Mouse (Mus musculus) midbrain, embryonic 11.5 days (tissue): ENCODE measurements around the gene Chek2. TPM values are rescaled to one million over a fixed set of nuclear protein-coding genes. Genes with fewer than 3 reads are reported as not detected.

Experiments used
- ATAC-seq: fragments of 200-750 bp; cut with Nextera tagmentation; 2 replicates; pipeline ENCODE4 v1.8.0; 2017; ENCODE audit warnings: moderate TSS enrichment, moderate library complexity; ENCODE audit not compliant: low FRiP score
- DNase-seq: peaks from one replicate; pipeline ENCODE4 v3.0.0; 2015; ENCODE audit warnings: low spot score; ENCODE audit errors: missing footprints
- H3K27ac ChIP-seq: fragments of 300-500 bp; sonication (generic); 2 replicates; pipeline ENCODE4 v1.5.1; 2014; ENCODE audit warnings: low read depth, low read length
- H3K27me3 ChIP-seq: fragments of 300-500 bp; sonication (generic); 2 replicates; pipeline ENCODE4 v1.6.1; 2014; ENCODE audit warnings: mild to moderate bottlenecking, low read length, moderate library complexity, mixed read lengths; ENCODE audit not compliant: control insufficient read depth, insufficient read depth
- H3K36me3 ChIP-seq: fragments of 300-500 bp; sonication (generic); 2 replicates; pipeline ENCODE4 v1.6.1; 2014; ENCODE audit warnings: mild to moderate bottlenecking, low read length, moderate library complexity, mixed read lengths; ENCODE audit not compliant: control insufficient read depth, insufficient read depth
- H3K4me1 ChIP-seq: fragments of 300-500 bp; sonication (generic); 2 replicates; pipeline ENCODE4 v1.6.1; 2014; ENCODE audit warnings: low read length; ENCODE audit not compliant: control insufficient read depth, insufficient read depth
- H3K4me2 ChIP-seq: fragments of 300-500 bp; sonication (generic); 2 replicates; pipeline ENCODE4 v1.6.1; 2014; ENCODE audit warnings: mild to moderate bottlenecking, moderate library complexity
- H3K4me3 ChIP-seq: fragments of 300-500 bp; sonication (generic); 2 replicates; pipeline ENCODE4 v1.5.1; 2014; ENCODE audit warnings: low read depth, low read length
- H3K9ac ChIP-seq: fragments of 300-500 bp; sonication (generic); 2 replicates; pipeline ENCODE4 v1.6.1; 2014; ENCODE audit warnings: low read length
- H3K9me3 ChIP-seq: fragments of 300-500 bp; sonication (generic); 2 replicates; pipeline ENCODE4 v1.6.1; 2016; ENCODE audit warnings: low read length; ENCODE audit not compliant: control insufficient read depth
- WGBS: fragments of 180-500 bp; shearing (Covaris S2); extraction: QIAGEN DNeasy Blood & Tissue Kit; methylation state at CpG from one replicate; pipeline ENCODE4 v1.1.7; 2014; 5-methylcytosine and 5-hydroxymethylcytosine counted together
- polyA plus RNA-seq: library from polyadenylated mRNA; unstranded; fragments of >200 nt; fragmentation: Nextera tagmentation; extraction: Ambion mirVana; gene quantifications from 2 replicates; pipeline ENCODE4 v1.2.1, GENCODE M21; 2014

The Chek2 gene
- polyA plus RNA-seq, 1 experiment from 2014 or later: 26.8 TPM

DNA sequence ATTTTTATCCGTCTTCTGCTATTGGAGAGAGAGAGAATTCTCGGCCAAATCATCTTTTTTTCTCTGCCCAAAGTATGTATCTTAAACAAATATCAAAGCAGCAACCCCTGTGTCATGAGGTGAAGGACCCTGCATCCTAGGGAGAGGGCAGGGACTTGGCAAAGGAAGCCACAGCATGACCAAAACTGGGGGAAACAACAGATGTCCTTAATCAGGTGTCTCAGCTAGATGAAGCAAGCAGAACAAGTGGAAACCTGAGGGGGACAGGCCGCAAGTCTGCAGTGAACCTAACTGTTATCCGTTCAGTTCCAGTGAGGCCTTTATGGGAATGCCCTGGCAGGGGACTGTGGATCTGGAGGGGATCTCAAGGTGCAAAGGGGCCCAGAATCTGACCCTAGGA is 32.3 kb upstream of the Chek2 start:
- Histone ChIP-seq H3K9me3 (no peaks in the 10 kb centered on the region), H3K4me2 (peak overlapping the region; percentile 99; the same call in 1 of the 2 replicates), H3K27me3 (no peaks in the 10 kb centered on the region), H3K27ac (no peak overlapping the region), H3K4me3 (peak overlapping the region; percentile 94; the same call in 1 of the 2 replicates), H3K36me3 (0 out of 2 replicates have a peak, but pooled peaks cover 8% of the 10 kb centered on the region), H3K9ac (peak overlapping the region; percentile 96), H3K4me1 (peaks cover 23% of the 10 kb centered on the region)
- ATAC-seq: no peak
- 78% methylated on average over 4 of the region's 4 CpGs for WGBS
- DNase-seq: peak; percentile 10

DNA sequence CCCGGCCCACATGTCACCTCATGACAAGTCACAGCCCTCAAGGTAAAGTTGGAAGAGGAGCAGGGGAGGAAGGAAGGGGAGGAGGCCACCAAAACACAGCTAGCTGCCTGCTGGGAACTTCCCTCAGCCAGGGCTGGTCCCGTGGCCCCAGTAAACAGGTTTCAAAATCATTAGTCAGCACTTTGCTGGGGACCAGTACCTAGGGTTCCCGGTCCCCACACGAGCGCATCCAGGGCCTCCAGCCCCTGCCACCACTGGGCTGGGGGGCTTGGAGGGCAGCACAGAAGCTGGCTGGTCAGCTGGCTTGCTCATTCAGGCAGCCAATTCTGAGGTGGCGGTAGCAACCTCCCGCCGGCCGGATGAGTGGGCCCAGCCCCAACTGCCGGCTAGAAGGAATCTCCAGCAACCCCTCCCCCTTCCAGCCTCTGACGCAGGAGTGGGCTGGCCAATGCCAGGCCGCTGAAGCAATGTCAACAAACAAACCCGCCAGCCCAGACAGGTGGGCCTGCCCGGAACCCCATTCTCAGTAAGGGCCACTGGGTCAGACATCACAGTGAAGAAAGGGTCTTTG is 31.6 kb upstream of the Chek2 start:
- Histone ChIP-seq H3K4me3 (peak overlapping the region; percentile 94), H3K4me1 (peaks cover 23% of the 10 kb centered on the region), H3K4me2 (peak overlapping the region; percentile 99), H3K36me3 (0 out of 2 replicates have a peak, but pooled peaks cover 8% of the 10 kb centered on the region), H3K27me3 (no peaks in the 10 kb centered on the region), H3K27ac (no peak overlapping the region), H3K9ac (peak overlapping the region; percentile 96), H3K9me3 (no peaks in the 10 kb centered on the region)
- ATAC-seq: peak; percentile 51
- 5% methylated on average over 14 of the region's 14 CpGs for WGBS
- DNase-seq: peak; percentile 97

DNA sequence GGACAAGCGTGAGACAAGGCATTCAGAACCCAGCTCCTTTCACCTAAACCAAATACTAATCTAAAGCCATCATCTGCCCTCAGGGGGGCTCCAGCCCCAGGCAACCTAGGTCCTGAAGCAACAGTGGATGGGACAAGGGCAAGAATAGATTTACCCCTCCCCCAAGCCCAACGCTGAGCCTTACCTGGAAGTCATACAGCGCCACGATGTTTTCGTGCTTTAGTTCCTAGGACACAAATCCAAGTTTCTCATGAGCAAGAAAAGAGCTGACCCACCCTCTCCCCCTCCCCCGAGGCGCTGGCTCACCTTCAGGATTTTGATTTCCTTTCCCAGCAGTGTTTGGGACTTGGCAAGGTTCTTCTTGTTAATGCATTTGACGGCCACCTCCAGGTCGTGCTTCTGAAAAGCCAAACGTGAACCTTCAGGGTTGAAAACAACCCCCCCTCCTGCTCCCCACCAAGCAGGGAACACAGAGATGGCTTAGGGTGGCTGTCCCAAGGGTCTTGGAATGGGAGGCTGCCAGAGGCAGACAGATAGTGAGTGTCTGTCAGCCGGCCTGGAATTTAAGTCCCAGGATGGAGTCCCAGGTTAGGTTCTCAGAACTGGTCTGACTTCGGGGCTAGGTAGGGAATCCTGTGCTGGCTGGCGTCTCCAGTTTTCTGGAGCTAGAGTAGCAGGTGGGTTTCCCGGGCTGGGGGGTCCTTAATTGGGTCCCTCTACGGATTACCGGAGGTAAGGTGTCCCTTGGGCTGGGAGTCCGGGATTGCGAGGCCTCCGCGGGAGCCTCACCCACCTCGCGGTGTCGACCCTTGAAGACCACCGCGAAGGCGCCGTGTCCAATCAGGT is 30.7 kb upstream of the Chek2 start:
- DNase-seq (peak; percentile 95), ATAC-seq (no peak)
- Histone ChIP-seq H3K9ac (peak overlapping the region; percentile 96), H3K4me3 (peak overlapping the region; percentile 94), H3K36me3 (0 out of 2 replicates have a peak, but pooled peaks cover 8% of the 10 kb centered on the region), H3K4me2 (peak overlapping the region; percentile 99), H3K9me3 (no peaks in the 10 kb centered on the region), H3K4me1 (peaks cover 23% of the 10 kb centered on the region), H3K27me3 (no peaks in the 10 kb centered on the region), H3K27ac (peak overlapping the region; percentile 69)
- WGBS: 3% methylated on average over 27 of the region's 27 CpGs

DNA sequence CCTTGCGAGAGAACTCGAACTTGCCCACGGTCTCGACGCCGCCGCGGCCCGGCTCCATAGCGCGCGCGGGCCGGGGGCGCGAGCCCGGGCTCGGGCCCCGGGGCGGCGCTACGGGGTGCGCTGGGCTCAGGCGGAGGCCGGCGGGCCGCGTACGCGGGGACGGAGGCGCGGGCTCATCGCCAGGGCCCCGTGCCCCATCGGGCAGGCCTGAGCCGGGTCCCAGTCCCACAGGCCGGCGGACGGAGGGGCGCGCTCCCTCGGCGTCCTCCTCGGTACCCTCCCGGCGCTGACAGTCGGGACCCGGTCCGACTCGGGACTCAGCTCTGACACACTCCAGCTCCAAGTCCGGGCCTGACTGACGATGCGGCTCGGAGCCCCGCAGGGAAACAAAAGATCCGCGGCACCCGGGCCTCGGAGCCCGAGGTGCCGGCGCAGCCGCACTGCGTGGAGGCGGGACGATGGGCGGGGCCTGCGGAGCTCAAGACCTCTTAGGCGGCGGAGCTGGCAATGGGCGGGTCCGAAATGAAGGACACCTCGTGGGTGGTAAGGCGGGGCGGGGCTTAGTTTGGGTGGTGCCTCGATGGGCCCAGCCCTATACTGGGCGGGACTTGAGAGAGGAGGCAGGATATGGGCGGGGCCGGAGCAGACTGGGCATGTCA is 30.0 kb upstream of the Chek2 start, which contains the start of gene Ulk1:
Gene Ulk1 (minus strand): TSS at position 431 of the 659 bp plus-strand sequence.
- peak; percentile 100 for DNase-seq
- H3K9ac ChIP-seq: peak within 1 kb of the TSS; percentile 96
- ATAC-seq: peak; percentile 96
- no peaks in the 10 kb centered on the region for H3K27me3 ChIP-seq
- H3K9me3 ChIP-seq: no peaks in the 10 kb centered on the region
- peak within 1 kb of the TSS; percentile 94 for H3K4me3 ChIP-seq
- WGBS: under 1% methylated on average over 64 of the region's 80 CpGs
- H3K4me2 ChIP-seq: peak within 1 kb of the TSS; percentile 99
- H3K36me3 ChIP-seq: 0 out of 2 replicates have a peak, but pooled peaks cover 8% of the 10 kb centered on the region
- H3K27ac ChIP-seq: peak within 1 kb of the TSS; percentile 69
- H3K4me1 ChIP-seq: peaks cover 23% of the 10 kb centered on the region

DNA sequence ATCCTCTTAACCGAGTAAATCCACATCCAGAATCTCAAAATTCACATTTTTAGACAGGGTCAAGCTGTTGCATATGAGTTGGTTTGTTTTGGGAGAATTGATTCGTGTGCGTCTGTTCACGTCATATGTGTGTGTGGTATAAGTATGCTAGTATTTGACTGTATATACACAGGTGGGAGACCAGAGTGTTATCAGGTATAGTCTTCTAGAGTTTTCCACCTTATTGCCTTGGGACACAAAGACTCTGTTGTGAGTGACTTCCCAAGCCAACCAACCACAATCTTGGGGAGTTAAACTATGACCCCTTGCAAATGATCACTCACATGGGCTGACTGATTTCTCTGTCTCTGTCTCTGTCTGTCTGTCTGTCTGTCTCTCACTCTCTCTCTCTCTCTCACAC is 15.4 kb upstream of the Chek2 start:
- H3K9ac ChIP-seq: no peak overlapping the region
- no peak overlapping the region for H3K4me2 ChIP-seq
- DNase-seq (no peak), ATAC-seq (no peak)
- H3K9me3 ChIP-seq: no peaks in the 10 kb centered on the region
- H3K27ac ChIP-seq: no peak overlapping the region
- WGBS: 93% methylated on average over 4 of the region's 4 CpGs
- no peaks in the 10 kb centered on the region for H3K4me1 ChIP-seq
- no peak overlapping the region for H3K4me3 ChIP-seq
- no peaks in the 10 kb centered on the region for H3K27me3 ChIP-seq
- H3K36me3 ChIP-seq: no peaks in the 10 kb centered on the region

DNA sequence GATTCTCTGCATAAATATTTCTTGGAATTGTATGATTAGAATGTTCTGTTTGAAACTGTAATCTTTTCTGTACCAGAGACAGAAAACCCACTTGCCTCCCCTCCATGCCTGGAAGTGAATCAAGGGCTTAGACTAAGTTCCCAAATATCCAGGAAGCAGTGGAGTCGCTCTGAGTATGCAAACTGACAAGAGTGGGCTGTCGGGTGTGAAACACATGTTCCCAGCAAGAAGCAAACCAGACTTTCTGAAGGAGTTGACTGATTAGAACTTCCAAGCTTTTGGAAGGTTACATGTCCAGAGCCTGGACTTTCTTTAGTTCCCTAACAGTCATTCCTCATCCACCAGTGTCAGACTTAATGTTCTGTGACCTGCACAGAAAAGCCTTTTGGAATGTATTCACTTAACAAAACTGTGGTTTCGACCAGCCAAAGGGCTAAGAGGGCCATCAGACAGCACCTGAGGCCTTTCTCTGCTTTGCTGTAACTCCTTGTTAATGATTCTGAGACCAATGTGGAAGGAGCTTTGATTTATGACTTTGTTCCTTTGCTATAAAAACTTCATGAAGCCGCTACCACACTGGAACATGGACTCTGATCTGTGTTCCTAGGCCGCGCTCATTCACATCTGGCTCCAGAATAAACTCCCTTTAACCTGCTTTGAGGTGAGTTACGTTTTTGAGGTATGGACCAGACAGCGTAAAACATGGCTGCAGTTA is 12.8 kb upstream of the Chek2 start:
- DNase-seq (no peak), ATAC-seq (no peak)
- no peak overlapping the region for H3K4me3 ChIP-seq
- no peak overlapping the region for H3K4me2 ChIP-seq
- 91% methylated on average over 8 of the region's 8 CpGs for WGBS
- H3K36me3 ChIP-seq: no peaks in the 10 kb centered on the region
- no peak overlapping the region for H3K27ac ChIP-seq
- H3K9me3 ChIP-seq: no peaks in the 10 kb centered on the region
- no peaks in the 10 kb centered on the region for H3K27me3 ChIP-seq
- no peak overlapping the region for H3K9ac ChIP-seq
- H3K4me1 ChIP-seq: no peaks in the 10 kb centered on the region

DNA sequence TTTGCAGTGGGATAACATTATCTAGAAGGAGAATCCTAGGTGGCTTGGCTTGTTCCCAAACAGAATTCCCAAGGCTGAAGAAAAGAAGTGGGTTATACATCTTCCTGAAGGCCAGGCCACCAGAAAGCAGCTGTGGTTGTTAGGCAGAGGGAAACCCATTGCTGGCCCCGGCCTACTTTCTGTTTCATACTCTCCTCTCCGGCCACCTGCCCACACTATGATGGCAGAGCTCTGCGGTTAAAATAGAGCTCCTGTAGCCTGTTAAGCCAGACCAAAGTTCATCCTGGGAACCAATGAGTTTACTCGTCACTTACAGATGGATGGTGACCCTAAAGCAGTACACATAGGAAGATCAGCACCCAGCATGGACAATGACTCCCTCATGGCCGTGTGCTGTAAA is 12.2 kb upstream of the Chek2 start:
- Histone ChIP-seq H3K27ac (no peak overlapping the region), H3K4me3 (no peak overlapping the region), H3K9ac (no peak overlapping the region), H3K4me1 (no peaks in the 10 kb centered on the region), H3K9me3 (no peaks in the 10 kb centered on the region), H3K36me3 (no peaks in the 10 kb centered on the region), H3K27me3 (no peaks in the 10 kb centered on the region), H3K4me2 (no peak overlapping the region)
- ATAC-seq (no peak), DNase-seq (no peak)
- 89% methylated on average over 5 of the region's 5 CpGs for WGBS

DNA sequence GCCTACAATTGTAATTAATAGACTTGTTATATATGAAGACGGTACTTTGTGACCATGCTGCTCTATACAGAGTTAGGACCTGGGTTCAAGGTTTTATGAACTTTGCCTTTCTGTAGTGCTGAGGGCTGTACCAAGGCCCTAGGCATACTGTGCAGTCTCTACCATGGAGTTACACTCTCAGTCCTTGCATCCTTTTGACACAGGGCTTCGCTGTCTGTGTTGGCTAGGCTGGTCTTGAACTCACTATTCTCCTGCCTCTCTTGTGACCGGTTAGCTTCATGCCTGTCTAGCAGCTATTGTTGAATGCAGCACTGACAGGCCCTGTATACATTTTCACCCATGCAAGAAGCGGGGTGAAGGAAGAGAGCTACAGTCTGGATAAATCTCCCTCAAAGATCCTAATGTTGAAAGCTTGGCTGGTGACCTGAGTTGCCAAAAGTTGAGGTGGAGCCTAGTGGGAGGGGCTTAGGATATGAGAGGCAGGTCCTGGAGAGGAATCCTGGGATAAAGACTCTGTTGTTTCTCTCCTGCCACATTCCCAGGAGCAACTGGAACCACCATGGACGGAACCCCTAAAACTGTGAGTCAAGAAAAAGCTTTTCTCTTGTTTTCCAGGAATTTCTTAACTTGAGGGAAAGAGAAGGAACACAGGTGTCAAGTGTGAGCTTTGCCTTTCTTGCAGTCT is 8.6 kb upstream of the Chek2 start:
- no peaks in the 10 kb centered on the region for H3K9me3 ChIP-seq
- no peak for ATAC-seq
- WGBS: 89% methylated on average over 5 of the region's 5 CpGs

More for the DNA sequence above, 8.6 kb upstream of the Chek2 start:
- no peak overlapping the region for H3K9ac ChIP-seq
- H3K4me3 ChIP-seq: no peak overlapping the region
- no peak overlapping the region for H3K4me2 ChIP-seq
- no peaks in the 10 kb centered on the region; the same call in 1 of the 2 replicates for H3K36me3 ChIP-seq
- no peak for DNase-seq
- no peaks in the 10 kb centered on the region for H3K4me1 ChIP-seq
- H3K27ac ChIP-seq: no peak overlapping the region
- no peaks in the 10 kb centered on the region for H3K27me3 ChIP-seq
